Mouse (Mus musculus) midbrain, embryonic 14.5 days (tissue): ENCODE results near the gene Lingo1. TPM values are rescaled to one million over a fixed set of nuclear protein-coding genes. Genes with fewer than 3 reads are reported as not detected.

Experiments
- ATAC-seq: fragments of 200-750 bp; cut with Nextera tagmentation; 2 replicates; pipeline ENCODE4 v1.8.0; 2017; ENCODE audit warnings: moderate number of reproducible peaks, moderate library complexity; ENCODE audit not compliant: low FRiP score, low TSS enrichment
- DNase-seq: peaks from one replicate; pipeline ENCODE4 v3.0.0-alpha.2; 2015
- H3K27ac ChIP-seq: fragments of 300-500 bp; sonication (generic); replicated peaks from 2 replicates; pipeline ENCODE4 v1.5.1; 2014; ENCODE audit warnings: mild to moderate bottlenecking, low read depth, low read length, moderate library complexity
- H3K27me3 ChIP-seq: fragments of 300-500 bp; sonication (generic); 2 replicates; pipeline ENCODE4 v1.6.1; 2014; ENCODE audit warnings: low read length, control low read depth, mixed read lengths; ENCODE audit not compliant: control insufficient read depth, insufficient read depth
- H3K36me3 ChIP-seq: fragments of 300-500 bp; sonication (generic); 2 replicates; pipeline ENCODE4 v1.6.1; 2014; ENCODE audit warnings: low read length, control low read depth; ENCODE audit not compliant: control insufficient read depth, insufficient read depth
- H3K4me1 ChIP-seq: fragments of 300-500 bp; sonication (generic); 2 replicates; pipeline ENCODE4 v1.6.1; 2014; ENCODE audit warnings: mild to moderate bottlenecking, antibody characterized with exemption, low read length, control low read depth; ENCODE audit not compliant: control insufficient read depth, insufficient read depth
- H3K4me2 ChIP-seq: fragments of 300-500 bp; sonication (generic); 2 replicates; pipeline ENCODE4 v1.6.1; 2014; ENCODE audit warnings: mild to moderate bottlenecking, low read length, moderate library complexity
- H3K4me3 ChIP-seq: fragments of 300-500 bp; sonication (generic); replicated peaks from 2 replicates; pipeline ENCODE4 v1.5.1; 2014; ENCODE audit warnings: low read depth, low read length
- H3K9ac ChIP-seq: fragments of 300-500 bp; sonication (generic); replicated peaks from 2 replicates; pipeline ENCODE4 v1.6.1; 2014; ENCODE audit warnings: mild to moderate bottlenecking, low read length, moderate library complexity
- H3K9me3 ChIP-seq: fragments of 300-500 bp; sonication (generic); 2 replicates; pipeline ENCODE4 v1.6.1; 2016; ENCODE audit warnings: low read length, control low read depth, mixed read lengths; ENCODE audit not compliant: control insufficient read depth
- WGBS: fragments of 180-500 bp; shearing (Covaris S2); extraction: QIAGEN DNeasy Blood & Tissue Kit; methylation state at CpG from one replicate; pipeline ENCODE4 v1.1.7; 2014; 5-methylcytosine and 5-hydroxymethylcytosine counted together
- polyA plus RNA-seq: library from polyadenylated mRNA; unstranded; fragments of >200 nt; fragmentation: Nextera tagmentation; extraction: Ambion mirVana; gene quantifications from 2 replicates; pipeline ENCODE4 v1.2.1, GENCODE M21; 2014

Lingo1 gene
- polyA plus RNA-seq, 1 experiment from 2014 or later = 49.4 TPM

- no peak overlapping the region for H3K9ac ChIP-seq
- peak; percentile 17; the same call in 1 of the 2 replicates for ATAC-seq
- no peak for DNase-seq
- H3K27ac ChIP-seq = peak overlapping the region; percentile 66; the same call in 1 of the 2 replicates
- 88% methylated on average over 1 of the region's 1 CpGs for WGBS
- no peaks in the 10 kb centered on the region for H3K36me3 ChIP-seq
- peaks cover 11% of the 10 kb centered on the region; the same call in 1 of the 2 replicates for H3K4me1 ChIP-seq
- H3K4me2 ChIP-seq = no peak overlapping the region
- no peaks in the 10 kb centered on the region for H3K9me3 ChIP-seq
- no peak overlapping the region for H3K4me3 ChIP-seq
- H3K27me3 ChIP-seq = no peaks in the 10 kb centered on the region
Observed at GRCm38 (mm10) chr9:56687145-56687477, 109.2 kb downstream of the Lingo1 start.

GRCm38 (mm10) chr9:56686339-56687144 lies 109.7 kb downstream of the Lingo1 start:
- Histone ChIP-seq H3K9me3 (no peaks in the 10 kb centered on the region), H3K9ac (no peak overlapping the region), H3K4me1 (peaks cover 11% of the 10 kb centered on the region; the same call in 1 of the 2 replicates), H3K4me2 (no peak overlapping the region), H3K27me3 (no peaks in the 10 kb centered on the region), H3K4me3 (no peak overlapping the region), H3K27ac (peak overlapping the region; percentile 66; the same call in 1 of the 2 replicates), H3K36me3 (no peaks in the 10 kb centered on the region)
- WGBS = 60% methylated on average over 14 of the region's 14 CpGs
- peak; percentile 57; the same call in 1 of the 2 replicates for ATAC-seq
- DNase-seq = peak; percentile 60

GRCm38 (mm10) chr9:56682826-56683225 lies 113.4 kb downstream of the Lingo1 start:
- 35% methylated on average over 4 of the region's 4 CpGs for WGBS
- DNase-seq (no peak), ATAC-seq (no peak)

GRCm38 (mm10) chr9:56681950-56682349 lies 114.3 kb downstream of the Lingo1 start:
- H3K4me1 ChIP-seq = peaks cover 7% of the 10 kb centered on the region; the same call in 1 of the 2 replicates
- ATAC-seq (no peak), DNase-seq (no peak)
- no peaks in the 10 kb centered on the region for H3K36me3 ChIP-seq
- no peak overlapping the region for H3K27ac ChIP-seq
- H3K4me2 ChIP-seq = no peak overlapping the region
- H3K27me3 ChIP-seq = no peaks in the 10 kb centered on the region
- 83% methylated on average over 7 of the region's 7 CpGs for WGBS
- no peak overlapping the region for H3K4me3 ChIP-seq
- H3K9ac ChIP-seq = no peak overlapping the region
- no peaks in the 10 kb centered on the region; the same call in 1 of the 2 replicates for H3K9me3 ChIP-seq

More at GRCm38 (mm10) chr9:56682826-56683225, 113.4 kb downstream of the Lingo1 start:
- no peak overlapping the region for H3K4me2 ChIP-seq
- H3K4me3 ChIP-seq = no peak overlapping the region
- H3K9me3 ChIP-seq = no peaks in the 10 kb centered on the region; the same call in 1 of the 2 replicates
- no peak overlapping the region for H3K9ac ChIP-seq
- no peak overlapping the region for H3K27ac ChIP-seq
- no peaks in the 10 kb centered on the region for H3K27me3 ChIP-seq
- H3K36me3 ChIP-seq = no peaks in the 10 kb centered on the region
- H3K4me1 ChIP-seq = peaks cover 11% of the 10 kb centered on the region; the same call in 1 of the 2 replicates

- WGBS = 86% methylated on average over 22 of the region's 22 CpGs
- DNase-seq = no peak
- Histone ChIP-seq H3K27ac (no peak overlapping the region), H3K4me3 (no peak overlapping the region), H3K36me3 (no peaks in the 10 kb centered on the region), H3K27me3 (no peaks in the 10 kb centered on the region), H3K9ac (no peak overlapping the region), H3K9me3 (no peaks in the 10 kb centered on the region; the same call in 1 of the 2 replicates), H3K4me1 (no peaks in the 10 kb centered on the region), H3K4me2 (no peak overlapping the region)
- ATAC-seq = no peak
Observed at GRCm38 (mm10) chr9:56678929-56679681, 117.2 kb downstream of the Lingo1 start.

GRCm38 (mm10) chr9:56675696-56676095 lies 120.6 kb downstream of the Lingo1 start:
- no peak for ATAC-seq
- Histone ChIP-seq H3K27ac (no peak overlapping the region), H3K9ac (no peak overlapping the region), H3K27me3 (no peaks in the 10 kb centered on the region), H3K4me3 (no peak overlapping the region), H3K4me1 (no peaks in the 10 kb centered on the region), H3K36me3 (no peaks in the 10 kb centered on the region), H3K9me3 (no peaks in the 10 kb centered on the region; the same call in 1 of the 2 replicates), H3K4me2 (no peak overlapping the region)
- 92% methylated on average over 7 of the region's 7 CpGs for WGBS
- no peak for DNase-seq

GRCm38 (mm10) chr9:56669605-56670221 lies 126.6 kb downstream of the Lingo1 start:
- H3K27me3 ChIP-seq = no peaks in the 10 kb centered on the region
- H3K9me3 ChIP-seq = no peaks in the 10 kb centered on the region
- H3K27ac ChIP-seq = no peak overlapping the region
- no peak overlapping the region for H3K4me3 ChIP-seq
- WGBS = 45% methylated on average over 11 of the region's 11 CpGs
- H3K4me1 ChIP-seq = no peaks in the 10 kb centered on the region
- H3K9ac ChIP-seq = no peak overlapping the region
- no peak for ATAC-seq
- no peak for DNase-seq
- H3K36me3 ChIP-seq = no peaks in the 10 kb centered on the region
- no peak overlapping the region for H3K4me2 ChIP-seq

GRCm38 (mm10) chr9:56664136-56664535 lies 132.1 kb downstream of the Lingo1 start:
- 87% methylated on average over 5 of the region's 5 CpGs for WGBS
- H3K36me3 ChIP-seq = no peaks in the 10 kb centered on the region
- no peak overlapping the region for H3K27ac ChIP-seq

More at GRCm38 (mm10) chr9:56664136-56664535, 132.1 kb downstream of the Lingo1 start:
- H3K4me1 ChIP-seq = no peaks in the 10 kb centered on the region
- DNase-seq = no peak
- no peak overlapping the region for H3K9ac ChIP-seq
- no peak overlapping the region for H3K4me3 ChIP-seq
- H3K9me3 ChIP-seq = no peaks in the 10 kb centered on the region
- H3K27me3 ChIP-seq = no peaks in the 10 kb centered on the region
- ATAC-seq = no peak
- H3K4me2 ChIP-seq = no peak overlapping the region
